Comparison of ENCODE assay signal across 15 mouse cellular contexts in the genomic region with DNA sequence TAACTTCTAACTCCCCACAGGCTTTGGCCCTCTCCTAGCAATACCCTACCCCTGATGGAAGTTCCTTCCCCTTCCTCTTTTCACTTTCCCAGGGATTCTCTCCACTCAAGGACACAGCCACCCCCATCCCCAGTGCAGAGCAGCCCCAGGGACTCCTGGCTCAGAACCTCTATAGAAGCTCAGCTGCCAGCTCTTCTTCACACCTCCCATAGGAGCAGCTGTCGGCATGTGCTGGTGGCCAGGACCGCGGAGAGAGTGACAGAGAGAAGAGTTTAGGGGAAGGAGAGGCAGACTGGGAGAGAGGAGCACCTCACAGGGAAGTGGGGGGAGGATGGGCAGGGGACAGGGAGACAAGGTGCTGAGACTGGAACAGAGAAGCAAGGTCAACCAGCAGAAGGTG.
DNase-seq lines count a peak whose midpoint lies in the region; ATAC-seq and TF ChIP-seq lines count a peak whose summit lies in the region.
"Had no signal": no experiment of that assay in that cellular context is flagged by ENCODE, and none has a peak within 500 bp of the region (broad histone marks: within the 10 kb centered on the region; RNA-seq: fewer than 3 reads in every experiment).

No protein-coding gene starts in this region.

- ATAC-seq in frontal cortex, adult (ENCODE audit: low TSS enrichment), result peak; percentile 97
- ATAC-seq in midbrain, embryonic 13.5 days, result no peak
- ATAC-seq: lung, postnatal 0 days; midbrain, embryonic 16.5 days had no signal

- WGBS in midbrain, embryonic 13.5 days, result 78% methylated on average over 3 of the region's 3 CpGs

- no peaks in the 10 kb centered on the region for H3K36me3 ChIP-seq in midbrain, embryonic 13.5 days

- H3K9ac ChIP-seq in midbrain, embryonic 13.5 days (replicated peaks), result no peak overlapping the region

- peak; percentile 4 for DNase-seq in cerebellum, adult 11-12 months
- DNase-seq in cerebellum, adult 8-10 months, result no peak
- DNase-seq in layer of hippocampus, postnatal 14 days (ENCODE audit: low spot score in 2 of 2), result peak; percentile 38 to 67
- DNase-seq in right cerebral cortex, adult 2 months (ENCODE audit: low spot score in 2 of 2), result peak; percentile 66 to 69
- DNase-seq in gastrocnemius, adult 2 months, result no peak
- DNase-seq in neural tube, embryonic 10.5 days (ENCODE audit: extremely low spot score, low spot score), result no peak
- DNase-seq: adrenal gland, postnatal 14 days; heart, adult 18-20 months; heart, postnatal 36 days; kidney, postnatal 14 days had no signal

- no peak overlapping the region for H3K27ac ChIP-seq in gastrocnemius, adult 2 months
- no peak overlapping the region for H3K27ac ChIP-seq in midbrain, embryonic 13.5 days
- H3K27ac ChIP-seq: stomach, postnatal 0 days had no signal

- no peak for TF ChIP-seq CTCF in gastrocnemius, adult 2 months (IDR thresholded peaks at IDR 0.05)

- no peak overlapping the region for H3K4me3 ChIP-seq in gastrocnemius, adult 2 months
- H3K4me3 ChIP-seq in midbrain, embryonic 13.5 days (replicated peaks), result no peak overlapping the region

- peaks cover under 1% of the 10 kb centered on the region; the same call in 1 of the 2 replicates for H3K4me1 ChIP-seq in midbrain, embryonic 13.5 days (replicated peaks)

- H3K9me3 ChIP-seq in midbrain, embryonic 13.5 days, result no peaks in the 10 kb centered on the region

- H3K4me2 ChIP-seq in midbrain, embryonic 13.5 days (replicated peaks), result no peak overlapping the region

- H3K27me3 ChIP-seq in midbrain, embryonic 13.5 days, result no peaks in the 10 kb centered on the region

- intact Hi-C loops in gastrocnemius, adult 2 months (cut with DNase I), result no loop called here

Comparison
In these comparisons a context has a peak if more than half of its experiments do, and no peak if none do; other contexts are left out.
1. DNase-seq: peak in cerebellum, adult 11-12 months (single experiment), layer of hippocampus, postnatal 14 days (2 of 2) and right cerebral cortex, adult 2 months (2 of 2); none in cerebellum, adult 8-10 months (single experiment), gastrocnemius, adult 2 months (single experiment) and neural tube, embryonic 10.5 days (single experiment).